Mouse (Mus musculus) embryonic facial prominence, embryonic 11.5 days (tissue): ENCODE data around the gene Mylk3. TPM values are rescaled to one million over a fixed set of nuclear protein-coding genes. Genes with fewer than 3 reads are reported as not detected.
A peak's percentile ranks its signal among the peaks of the same experiment; 100 is the strongest.

Source experiments
- ATAC-seq: fragments of 200-750 bp; cut with Nextera tagmentation; replicated peaks from 2 replicates; pipeline ENCODE4 v1.8.0; 2017; ENCODE audit warnings: low read depth; ENCODE audit not compliant: insufficient number of reproducible peaks, low FRiP score, low TSS enrichment
- DNase-seq: peaks from one replicate; pipeline ENCODE4 v3.0.0-alpha.2; 2015; ENCODE audit warnings: low spot score
- H3K27ac ChIP-seq: fragments of 300-500 bp; sonication (generic); replicated peaks from 2 replicates; pipeline ENCODE4 v1.5.1; 2014; ENCODE audit warnings: mild to moderate bottlenecking, low read depth, low read length, control low read depth
- H3K27me3 ChIP-seq: fragments of 300-500 bp; sonication (generic); 2 replicates; pipeline ENCODE4 v1.6.1; 2014; ENCODE audit warnings: mild to moderate bottlenecking, low read length, moderate library complexity, mixed read lengths; ENCODE audit not compliant: control insufficient read depth, insufficient read depth
- H3K36me3 ChIP-seq: fragments of 300-500 bp; sonication (generic); replicated peaks from 2 replicates; pipeline ENCODE4 v1.6.1; 2014; ENCODE audit warnings: low read depth, mild to moderate bottlenecking, low read length, moderate library complexity, mixed read lengths; ENCODE audit not compliant: control insufficient read depth, insufficient read depth
- H3K4me1 ChIP-seq: fragments of 300-500 bp; sonication (generic); 2 replicates; pipeline ENCODE4 v1.6.1; 2014; ENCODE audit warnings: low read length, mixed read lengths; ENCODE audit not compliant: control insufficient read depth, insufficient read depth
- H3K4me2 ChIP-seq: fragments of 300-500 bp; sonication (generic); 2 replicates; pipeline ENCODE4 v1.6.1; 2014; ENCODE audit warnings: low read depth, mild to moderate bottlenecking, control low read depth, low read length, moderate library complexity
- H3K4me3 ChIP-seq: fragments of 300-500 bp; sonication (generic); 2 replicates; pipeline ENCODE4 v1.5.1; 2014; ENCODE audit warnings: low read depth, low read length, control low read depth
- H3K9ac ChIP-seq: fragments of 300-500 bp; sonication (generic); replicated peaks from 2 replicates; pipeline ENCODE4 v1.6.1; 2014; ENCODE audit warnings: mild to moderate bottlenecking, control low read depth, low read length
- H3K9me3 ChIP-seq: fragments of 300-500 bp; sonication (generic); replicated peaks from 2 replicates; pipeline ENCODE4 v1.6.1; 2016; ENCODE audit warnings: mild to moderate bottlenecking, low read length, inconsistent platforms, mixed read lengths; ENCODE audit not compliant: control insufficient read depth
- WGBS: fragments of 180-500 bp; shearing (Covaris S2); extraction: QIAGEN DNeasy Blood & Tissue Kit; methylation state at CpG from one replicate; pipeline ENCODE4 v1.1.7; 2014; 5-methylcytosine and 5-hydroxymethylcytosine counted together
- polyA plus RNA-seq: library from polyadenylated mRNA; unstranded; fragments of >200 nt; fragmentation: Nextera tagmentation; extraction: Ambion mirVana; gene quantifications from 2 replicates; pipeline ENCODE4 v1.2.1, GENCODE M21; 2014

The Mylk3 gene
- polyA plus RNA-seq, 1 experiment from 2014 or later: 2.9 TPM

DNA sequence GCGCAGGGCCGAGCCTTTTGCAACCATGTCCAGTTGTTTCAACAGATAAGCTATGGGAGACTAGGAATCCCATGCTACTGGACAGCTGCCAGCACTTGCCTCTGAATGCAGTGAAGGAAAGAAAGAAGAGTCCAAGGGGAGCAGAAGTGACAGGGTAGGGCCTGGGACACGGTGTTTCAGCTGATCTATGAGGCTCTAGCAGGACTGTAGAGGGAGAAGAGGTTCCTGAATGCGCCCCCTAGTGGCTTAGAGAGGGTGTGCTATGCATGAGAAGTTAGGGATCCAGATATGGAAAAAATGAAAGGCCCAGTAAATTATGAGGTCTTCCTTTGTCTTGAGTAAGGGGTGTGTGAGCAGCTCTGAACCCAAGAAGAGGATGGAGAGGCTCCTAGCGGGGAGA lies 11.4 kb upstream of the Mylk3 start:
- ATAC-seq (no peak), DNase-seq (peak; percentile 73)
- no peaks in the 10 kb centered on the region for H3K4me1 ChIP-seq
- H3K4me3 ChIP-seq: no peak overlapping the region
- H3K4me2 ChIP-seq: no peak overlapping the region
- H3K9me3 ChIP-seq: no peaks in the 10 kb centered on the region
- WGBS: 57% methylated on average over 5 of the region's 5 CpGs
- H3K27ac ChIP-seq: no peak overlapping the region
- no peaks in the 10 kb centered on the region for H3K27me3 ChIP-seq
- H3K36me3 ChIP-seq: no peaks in the 10 kb centered on the region
- no peak overlapping the region for H3K9ac ChIP-seq

DNA sequence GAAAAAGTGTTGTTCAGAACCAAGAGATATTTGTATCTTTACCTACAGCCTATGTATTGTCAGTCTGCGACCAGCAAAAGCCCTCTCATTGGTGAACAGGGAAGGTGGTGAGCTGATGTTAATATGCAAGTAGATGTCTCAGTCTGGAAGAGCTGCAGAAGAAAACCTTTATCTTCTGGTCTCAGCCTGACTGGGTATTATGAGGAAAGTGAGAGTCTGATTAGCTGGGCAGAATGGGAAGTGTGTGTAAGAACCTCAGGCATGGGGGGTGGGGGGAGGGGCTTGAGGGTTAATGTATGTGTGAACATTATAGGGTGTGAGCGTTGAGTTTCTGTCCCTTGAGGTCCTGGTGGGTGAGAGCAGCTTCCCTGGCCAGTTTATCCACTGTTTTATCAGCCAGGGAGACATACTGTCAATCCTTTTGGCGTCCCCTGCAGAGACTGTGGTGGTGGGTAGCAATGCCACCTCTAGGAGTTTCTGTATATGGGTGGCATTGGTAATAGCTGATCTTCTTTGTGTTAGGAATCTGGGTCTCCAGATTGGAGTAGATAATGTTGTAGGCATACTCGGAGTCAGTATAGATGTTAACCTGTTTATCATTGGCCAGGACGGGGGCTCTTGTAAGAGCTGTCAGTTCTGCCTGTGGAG lies 10.4 kb upstream of the Mylk3 start:
- no peak for DNase-seq
- Histone ChIP-seq H3K27me3 (no peaks in the 10 kb centered on the region), H3K9ac (no peak overlapping the region), H3K9me3 (no peaks in the 10 kb centered on the region), H3K4me1 (no peaks in the 10 kb centered on the region), H3K36me3 (no peaks in the 10 kb centered on the region), H3K27ac (no peak overlapping the region), H3K4me2 (no peak overlapping the region), H3K4me3 (no peak overlapping the region)
- WGBS: 89% methylated on average over 5 of the region's 5 CpGs
- ATAC-seq: no peak

DNA sequence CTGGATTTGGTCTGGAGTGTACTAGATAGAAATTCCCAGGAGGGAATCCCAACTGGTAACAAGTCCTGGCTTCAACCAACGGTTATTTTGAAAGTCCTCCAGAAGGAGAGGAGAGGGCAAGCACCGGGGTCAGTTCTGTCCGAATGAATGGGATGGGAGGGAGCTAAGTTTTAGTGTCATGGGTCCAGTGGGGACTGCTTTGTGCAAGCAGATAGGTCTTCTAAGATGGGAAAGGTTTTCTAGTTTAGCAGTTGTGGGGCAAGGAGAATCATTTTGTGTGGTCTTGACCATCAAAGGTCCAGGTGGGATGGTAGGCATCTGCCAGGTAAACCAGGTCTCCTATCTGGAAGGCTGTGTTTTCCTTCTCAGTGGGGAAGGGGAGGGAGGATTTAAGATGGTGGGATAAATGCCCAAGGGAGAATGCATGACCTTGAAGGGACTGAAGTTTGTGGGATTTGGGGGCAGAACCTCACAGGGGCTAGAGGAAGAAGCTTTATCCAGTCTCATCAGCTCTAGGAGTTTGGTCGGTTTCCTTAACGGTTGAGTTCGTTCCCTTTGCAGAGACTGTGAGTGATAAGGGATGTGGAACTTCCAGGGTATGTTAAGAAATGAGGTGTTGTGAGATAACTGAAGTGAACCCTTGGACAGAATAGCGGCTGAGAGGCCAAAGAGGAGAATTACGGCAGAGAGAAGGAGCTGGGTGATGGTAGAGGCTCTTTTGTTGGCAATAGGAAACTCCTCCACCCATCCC lies 9.7 kb upstream of the Mylk3 start:
- no peaks in the 10 kb centered on the region for H3K9me3 ChIP-seq
- WGBS: 77% methylated on average over 8 of the region's 8 CpGs
- no peaks in the 10 kb centered on the region for H3K4me1 ChIP-seq
- no peaks in the 10 kb centered on the region for H3K36me3 ChIP-seq
- H3K4me3 ChIP-seq: no peak overlapping the region
- no peak for DNase-seq
- no peaks in the 10 kb centered on the region for H3K27me3 ChIP-seq
- no peak overlapping the region for H3K9ac ChIP-seq
- no peak for ATAC-seq
- H3K27ac ChIP-seq: no peak overlapping the region
- no peak overlapping the region for H3K4me2 ChIP-seq

DNA sequence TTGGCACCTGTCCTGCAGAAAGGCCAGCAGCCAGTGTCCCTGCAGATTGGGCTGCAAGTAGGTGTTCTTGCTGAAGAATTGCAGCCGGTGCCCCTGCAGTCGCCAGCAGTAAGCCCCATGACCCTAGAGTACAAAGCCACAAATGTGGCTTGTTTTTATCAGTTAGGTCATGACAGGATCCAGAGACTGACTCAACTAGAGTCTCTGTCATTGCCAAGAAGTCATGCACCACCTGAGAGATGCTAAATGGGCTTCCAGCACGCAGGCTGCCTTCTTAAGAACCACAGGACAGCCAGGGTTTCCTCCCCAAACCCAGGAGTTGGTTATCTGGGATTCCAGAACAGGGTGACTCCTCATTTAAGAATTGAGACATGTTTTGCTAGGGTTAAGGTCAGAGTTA lies 8.9 kb upstream of the Mylk3 start:
- WGBS: 81% methylated on average over 3 of the region's 3 CpGs
- H3K27ac ChIP-seq: no peak overlapping the region
- no peak overlapping the region for H3K9ac ChIP-seq
- no peaks in the 10 kb centered on the region for H3K9me3 ChIP-seq
- no peak overlapping the region for H3K4me2 ChIP-seq
- H3K27me3 ChIP-seq: no peaks in the 10 kb centered on the region
- no peaks in the 10 kb centered on the region for H3K36me3 ChIP-seq
- ATAC-seq: no peak
- no peaks in the 10 kb centered on the region for H3K4me1 ChIP-seq
- H3K4me3 ChIP-seq: no peak overlapping the region
- no peak for DNase-seq

DNA sequence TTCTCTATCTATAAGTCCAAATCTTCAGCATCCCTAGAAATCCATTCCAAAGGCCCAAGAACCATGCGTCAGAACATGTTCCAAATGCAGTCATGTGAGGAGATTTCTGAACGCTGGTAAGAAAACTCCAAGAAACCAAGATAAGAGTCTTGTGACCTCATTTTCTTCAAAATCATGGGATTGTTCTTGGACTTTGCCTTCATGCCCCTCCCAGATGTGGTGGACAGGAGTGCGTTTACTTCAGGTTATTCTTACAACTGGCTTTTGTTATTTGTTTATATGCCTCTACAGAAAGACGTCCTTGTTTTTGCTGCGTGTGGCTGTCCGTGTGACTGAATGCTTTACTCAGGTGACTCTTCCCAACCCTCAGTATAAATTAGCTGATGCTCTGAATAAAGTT lies 7.1 kb upstream of the Mylk3 start:
- no peaks in the 10 kb centered on the region for H3K4me1 ChIP-seq
- H3K4me3 ChIP-seq: no peak overlapping the region
- H3K9ac ChIP-seq: no peak overlapping the region
- H3K27me3 ChIP-seq: no peaks in the 10 kb centered on the region
- H3K27ac ChIP-seq: no peak overlapping the region
- H3K9me3 ChIP-seq: no peaks in the 10 kb centered on the region
- ATAC-seq: no peak
- DNase-seq: no peak
- no peak overlapping the region for H3K4me2 ChIP-seq
- 94% methylated on average over 6 of the region's 6 CpGs for WGBS
- H3K36me3 ChIP-seq: no peaks in the 10 kb centered on the region

DNA sequence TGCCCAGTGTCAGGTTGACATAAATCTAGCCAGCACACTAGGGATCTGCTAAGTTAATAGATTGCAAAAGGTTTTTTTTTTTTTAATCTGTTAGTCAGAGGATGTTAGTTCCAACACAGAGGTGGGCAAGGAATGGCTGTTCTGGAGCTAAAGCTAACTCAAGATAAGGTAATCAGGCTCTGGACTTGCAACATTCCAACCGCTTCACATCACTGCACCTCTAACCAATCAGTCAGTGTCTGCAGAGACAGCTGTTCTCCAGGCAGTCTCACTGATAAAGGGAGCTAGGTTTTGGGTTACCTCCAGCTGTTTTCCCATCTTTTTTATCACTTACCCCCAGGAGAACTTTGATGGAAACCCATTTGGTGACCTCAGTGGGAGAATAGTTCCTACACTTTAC lies 5.3 kb upstream of the Mylk3 start:
- 81% methylated on average over 1 of the region's 1 CpGs for WGBS
- no peak for DNase-seq

DNA sequence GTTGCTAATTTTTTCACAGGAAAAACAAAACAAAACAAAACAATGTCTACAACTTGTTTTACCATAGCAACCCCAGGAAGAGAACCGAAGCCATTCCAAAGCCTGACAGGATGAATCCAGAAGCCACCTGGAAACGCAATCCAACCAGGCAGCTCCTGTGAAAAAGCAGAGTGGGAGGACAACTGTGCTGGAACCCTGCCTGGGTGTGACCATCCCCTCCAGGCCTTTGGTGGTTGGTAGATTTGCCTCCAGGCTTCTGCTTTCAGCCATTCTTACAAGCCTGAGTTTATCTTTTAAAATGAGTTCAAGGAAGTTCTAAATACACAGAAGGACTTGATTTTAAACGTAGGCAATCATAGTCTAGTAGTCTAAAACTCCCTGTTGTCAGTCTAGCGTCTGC lies 4.2 kb downstream of the Mylk3 start:
- DNase-seq (no peak), ATAC-seq (no peak)
- Histone ChIP-seq H3K4me2 (no peak overlapping the region), H3K9me3 (no peaks in the 10 kb centered on the region), H3K4me3 (no peak overlapping the region), H3K9ac (no peak overlapping the region), H3K27ac (no peak overlapping the region), H3K36me3 (no peaks in the 10 kb centered on the region), H3K4me1 (no peaks in the 10 kb centered on the region), H3K27me3 (no peaks in the 10 kb centered on the region)
- 80% methylated on average over 4 of the region's 4 CpGs for WGBS

More for the DNA sequence above, 5.3 kb upstream of the Mylk3 start:
- H3K9ac ChIP-seq: no peak overlapping the region
- no peak for ATAC-seq
- H3K9me3 ChIP-seq: no peaks in the 10 kb centered on the region
- H3K4me2 ChIP-seq: no peak overlapping the region
- H3K27me3 ChIP-seq: no peaks in the 10 kb centered on the region
- H3K4me1 ChIP-seq: no peaks in the 10 kb centered on the region
- no peak overlapping the region for H3K27ac ChIP-seq
- H3K4me3 ChIP-seq: no peak overlapping the region
- H3K36me3 ChIP-seq: no peaks in the 10 kb centered on the region

DNA sequence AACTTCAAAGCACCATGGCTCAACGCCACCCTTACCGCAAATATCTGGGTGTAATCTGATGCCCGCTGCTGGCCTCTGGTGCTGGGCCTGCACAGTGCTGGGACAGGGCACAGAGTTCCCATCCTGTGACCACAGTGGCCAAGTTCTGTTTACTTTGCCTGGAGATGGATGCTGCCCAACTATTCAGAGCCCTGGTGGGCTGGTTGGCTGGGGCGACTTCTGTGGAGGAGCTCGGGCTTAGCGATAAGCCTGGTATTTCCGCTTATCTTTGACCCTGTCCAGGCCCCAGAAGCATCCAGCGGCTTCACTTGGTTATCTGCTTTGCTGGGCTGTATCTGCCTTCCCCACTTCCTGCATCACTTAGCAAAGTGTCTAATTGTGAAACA lies 5.3 kb downstream of the Mylk3 start:
- Histone ChIP-seq H3K4me2 (no peak overlapping the region), H3K4me3 (no peak overlapping the region), H3K9me3 (no peaks in the 10 kb centered on the region), H3K27me3 (no peaks in the 10 kb centered on the region), H3K36me3 (no peaks in the 10 kb centered on the region), H3K9ac (no peak overlapping the region), H3K27ac (no peak overlapping the region), H3K4me1 (no peaks in the 10 kb centered on the region)
- DNase-seq (no peak), ATAC-seq (no peak)
- 67% methylated on average over 8 of the region's 8 CpGs for WGBS
